Mouse (Mus musculus) layer of hippocampus, postnatal 25 days (tissue): ENCODE measurements around the gene Gorasp2. TPM values are rescaled to one million over a fixed set of nuclear protein-coding genes. Genes with fewer than 3 reads are reported as not detected.
A peak's percentile ranks its signal among the peaks of the same experiment; 100 is the strongest.

ENCODE experiments used
- DNase-seq, 2 experiments: peaks; one replicate each; pipeline ENCODE4 v3.0.0; 2022; ENCODE audit warnings: mixed read lengths in 2 of 2, low spot score in 1 of 2; ENCODE audit errors: extremely low spot score in 1 of 2
- total RNA-seq, 2 experiments: library from RNA; stranded (reverse); gene quantifications; 2 replicates each; pipeline ENCODE4 v1.2.3; 2021

Gorasp2 gene
- 100 to 1,000 TPM; 108 to 113 TPM for total RNA-seq

DNA sequence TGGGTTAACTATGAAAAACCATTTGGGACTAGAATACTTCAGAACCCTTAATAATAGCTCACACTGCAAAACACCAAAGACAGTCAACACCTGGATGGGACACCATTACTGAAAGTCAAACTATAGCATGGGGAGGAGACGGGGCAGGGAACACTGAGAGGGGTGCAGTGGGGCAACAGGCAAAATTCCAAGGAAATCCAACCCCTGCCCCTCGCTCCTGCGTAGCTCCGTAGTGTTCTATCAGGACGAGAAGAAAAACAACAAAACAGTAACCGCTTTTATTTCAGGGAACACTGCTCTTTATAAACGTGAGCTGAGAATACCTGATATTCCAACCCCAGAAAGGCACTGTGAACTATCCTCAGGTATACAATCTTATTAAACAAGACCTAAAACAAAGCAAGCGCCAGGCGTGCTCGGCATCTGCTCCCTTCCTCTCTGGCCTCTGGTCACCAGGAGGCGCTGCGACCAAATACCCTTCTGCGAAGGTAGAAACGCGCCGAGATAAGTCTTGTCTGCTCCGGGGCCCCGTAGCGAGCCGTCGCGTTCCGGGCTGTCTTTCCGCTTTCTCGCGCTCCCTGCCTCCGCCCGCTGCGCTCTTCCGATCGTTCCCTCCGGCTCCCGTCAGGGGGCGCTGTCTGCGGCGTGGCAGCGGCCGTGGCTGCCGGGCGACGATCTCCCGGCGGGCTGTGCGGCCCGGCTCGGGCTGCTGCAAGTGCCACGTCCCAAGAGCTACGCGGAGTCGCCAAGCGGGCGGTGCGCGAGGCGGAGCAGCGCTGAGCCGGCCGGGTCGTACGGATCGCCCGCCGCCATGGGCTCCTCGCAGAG is at the start of gene Gorasp2:
Gene Gorasp2 (plus strand): TSS at position 690 of the 828 bp plus-strand sequence.
- peak; percentile 94 to 95 for DNase-seq

DNA sequence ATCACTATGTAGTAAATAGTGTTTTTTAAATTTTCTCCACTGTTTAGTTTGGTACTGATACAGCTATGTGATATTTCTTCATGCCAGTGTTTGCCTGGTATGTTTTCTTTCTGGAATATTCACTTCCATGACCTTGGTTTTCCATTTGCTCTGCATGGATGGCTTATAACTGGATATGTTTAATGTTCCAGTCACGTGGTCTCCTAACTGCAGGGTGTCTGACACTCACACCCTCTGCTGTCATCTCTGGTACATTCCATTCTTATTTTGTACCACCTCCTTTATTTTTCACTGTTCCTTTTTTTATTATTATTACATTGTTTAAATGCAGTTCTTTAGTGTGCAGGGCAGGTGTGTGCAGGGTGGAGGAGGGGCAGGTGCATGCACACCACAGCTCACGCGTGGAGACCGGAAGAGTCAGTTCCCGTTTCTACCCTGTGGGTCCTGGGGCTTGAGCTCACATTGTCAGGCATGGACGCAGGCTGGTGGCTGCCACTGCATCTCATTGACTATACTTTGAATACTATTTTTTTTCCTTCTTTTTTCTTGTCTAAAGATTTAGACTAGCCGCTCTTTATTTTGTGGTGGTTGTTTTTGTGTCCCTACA is 46.5 kb upstream of the Gorasp2 start:
- no peak for DNase-seq

DNA sequence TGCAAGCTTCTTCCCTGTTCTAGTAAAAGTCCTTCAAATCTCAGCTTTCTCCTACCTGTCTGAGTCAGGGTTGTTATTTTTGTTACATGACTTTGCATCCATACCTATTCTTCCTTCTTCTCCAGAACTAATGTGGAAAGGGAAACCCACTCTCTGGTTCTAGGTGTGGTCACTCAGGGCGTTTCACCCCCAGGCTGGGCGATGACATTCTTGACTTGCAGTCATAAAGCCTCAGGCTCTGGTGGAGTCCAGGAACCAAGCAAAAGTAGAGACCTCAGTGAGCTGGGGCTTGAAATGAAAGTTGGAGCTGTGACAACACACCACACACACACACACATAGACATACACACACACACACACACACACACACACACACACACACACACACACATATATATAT is 45.3 kb upstream of the Gorasp2 start:
- no peak for DNase-seq

- DNase-seq: no peak
Measured at GRCm38 (mm10) chr2:70616617-70617016, 44.8 kb upstream of the Gorasp2 start.

GRCm38 (mm10) chr2:70619232-70619835 is 42.0 kb upstream of the Gorasp2 start:
- no peak for DNase-seq

DNA sequence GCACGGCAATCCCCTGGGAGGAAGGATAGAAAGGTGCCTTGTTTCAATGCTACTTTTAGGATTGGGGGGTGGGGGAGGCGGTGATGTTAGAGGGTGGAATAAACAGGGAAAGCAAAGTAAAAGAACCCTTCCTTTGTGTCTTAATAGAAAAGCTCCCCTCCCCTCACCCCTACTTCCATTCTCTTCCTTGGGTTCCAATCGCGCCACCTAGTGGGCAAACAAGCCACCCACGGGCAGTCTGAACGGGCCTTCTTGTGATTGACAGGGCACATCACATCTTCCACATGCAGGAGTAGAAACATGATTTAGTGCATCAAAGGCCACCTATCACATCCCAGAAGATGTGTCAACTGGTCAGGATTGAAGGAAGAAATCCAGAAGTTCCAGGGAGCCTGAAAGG is 41.2 kb upstream of the Gorasp2 start:
- DNase-seq: peak; percentile 56 to 87

DNA sequence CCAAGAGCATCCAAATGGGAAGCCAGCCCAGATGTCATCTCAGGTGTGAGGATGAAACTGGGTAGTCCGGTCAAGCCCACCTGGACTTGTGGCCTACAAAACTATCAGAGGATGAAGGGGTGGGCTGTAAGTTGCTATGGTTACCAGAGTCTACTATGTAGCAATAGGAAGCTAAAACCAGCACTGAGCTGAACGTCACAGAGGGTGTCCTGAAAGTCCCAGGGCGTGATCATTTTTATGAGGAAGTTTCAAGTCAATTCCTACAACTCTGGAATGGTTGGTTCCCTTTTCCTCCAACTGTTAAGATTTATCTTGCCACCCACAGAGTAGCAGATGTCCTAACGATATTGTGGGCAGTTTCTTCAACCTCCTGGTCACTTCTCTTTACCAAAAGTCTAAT is 39.1 kb upstream of the Gorasp2 start:
- no peak for DNase-seq

GRCm38 (mm10) chr2:70625761-70626160 is 35.6 kb upstream of the Gorasp2 start:
- no peak for DNase-seq

- DNase-seq: no peak
Measured at GRCm38 (mm10) chr2:70628397-70628796, 33.0 kb upstream of the Gorasp2 start.

GRCm38 (mm10) chr2:70629339-70629761 is 32.0 kb upstream of the Gorasp2 start:
- DNase-seq: no peak

- no peak for DNase-seq
Measured at GRCm38 (mm10) chr2:70629921-70630320, 31.5 kb upstream of the Gorasp2 start.

GRCm38 (mm10) chr2:70631321-70631720 is 30.1 kb upstream of the Gorasp2 start:
- no peak for DNase-seq

GRCm38 (mm10) chr2:70632412-70632811 is 29.0 kb upstream of the Gorasp2 start:
- no peak for DNase-seq

DNA sequence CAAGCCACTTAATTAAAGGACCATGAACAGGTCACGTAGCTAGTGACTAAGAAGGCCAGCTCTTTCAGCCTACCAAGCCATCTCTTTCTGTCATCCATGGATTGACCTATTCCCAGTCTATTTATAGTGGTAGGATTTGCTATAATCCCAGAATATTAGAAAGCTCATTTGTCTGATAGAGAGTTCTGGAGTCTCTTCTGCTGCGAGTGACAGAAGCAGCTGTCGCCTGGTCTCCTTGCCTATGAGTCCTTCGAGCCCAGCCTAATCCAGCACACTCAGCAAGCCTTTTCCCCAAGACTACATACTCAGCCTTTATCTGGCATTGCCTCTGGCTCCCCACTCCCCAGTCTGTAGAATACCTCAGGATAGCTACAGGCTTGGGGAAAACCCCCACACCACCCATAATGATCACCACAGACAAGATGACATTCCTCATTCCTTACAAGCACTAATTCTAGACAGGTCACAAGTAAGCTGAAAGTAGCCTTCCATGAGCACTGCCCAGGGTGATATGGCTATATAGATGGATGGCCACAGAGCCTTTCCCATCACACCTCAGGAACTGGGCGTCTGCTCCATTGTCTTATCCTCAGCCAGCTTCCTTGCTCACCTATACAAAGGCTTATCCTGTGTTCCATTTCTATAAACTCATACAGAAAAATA is 27.2 kb upstream of the Gorasp2 start:
- no peak for DNase-seq

GRCm38 (mm10) chr2:70640968-70641367 is 20.4 kb upstream of the Gorasp2 start:
- DNase-seq: no peak

GRCm38 (mm10) chr2:70642971-70643565 is 18.3 kb upstream of the Gorasp2 start:
- no peak for DNase-seq

GRCm38 (mm10) chr2:70645266-70645780 is 16.1 kb upstream of the Gorasp2 start:
- no peak for DNase-seq

DNA sequence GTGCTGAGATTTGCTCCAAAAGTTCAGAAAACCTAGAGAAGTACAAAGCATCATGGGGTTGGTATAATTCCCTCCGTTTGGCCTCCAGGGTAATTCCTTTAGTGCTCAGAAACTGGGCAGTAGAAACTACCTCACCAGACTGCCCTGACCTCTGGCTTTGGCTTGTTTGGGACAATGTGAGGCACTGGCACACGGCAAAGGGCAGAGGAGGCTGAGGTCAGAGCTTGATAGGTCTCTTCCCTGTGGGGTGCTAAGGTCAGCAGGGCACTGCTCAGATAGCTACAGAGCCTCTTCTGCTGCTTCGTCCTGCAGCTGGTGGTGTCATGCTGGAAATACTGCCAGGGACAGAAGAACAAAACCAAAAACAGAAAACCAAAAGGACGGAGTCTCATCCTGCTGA is 13.7 kb upstream of the Gorasp2 start:
- DNase-seq: no peak

DNA sequence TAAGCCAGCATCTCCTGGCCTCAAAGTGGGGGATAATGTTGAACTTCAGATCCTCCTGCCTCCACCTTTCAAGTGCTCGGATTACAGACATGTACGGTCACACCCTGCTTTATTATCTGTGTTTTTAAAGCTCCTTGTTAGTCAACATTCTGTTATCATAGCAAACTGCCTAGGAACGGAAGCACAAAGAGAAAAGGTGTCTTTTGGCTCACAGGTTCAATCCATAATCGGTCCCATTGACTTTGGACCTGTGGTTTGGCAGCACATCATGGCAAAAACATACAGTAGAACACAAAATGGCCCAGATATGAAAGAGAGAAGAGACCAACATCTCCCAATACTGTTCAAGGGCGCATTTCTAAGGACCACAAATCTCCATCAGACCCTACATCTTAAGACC is 13.1 kb upstream of the Gorasp2 start:
- DNase-seq: no peak

- no peak for DNase-seq
Measured at GRCm38 (mm10) chr2:70649471-70649870, 11.9 kb upstream of the Gorasp2 start.
